Mouse (Mus musculus) cerebellum, adult 2 months (tissue): ENCODE measurements at regions not wholly inside any gene's neighbourhood (a gene's known extent, or its start where the extent isn't known, plus 50 kb on each side); places are given as distances from the start of the nearest gene placed in this dataset.

Source experiments
- CTCF ChIP-seq: fragments of 200-500 bp; IDR thresholded peaks from 2 replicates; pipeline ENCODE4 v1.5.1; 2011; ENCODE audit warnings: low read depth, mild to moderate bottlenecking, control low read depth, low read length, moderate library complexity, borderline replicate concordance; ENCODE audit not compliant: insufficient read depth
- POLR2A ChIP-seq: fragments of 200-500 bp; IDR thresholded peaks from 2 replicates; pipeline ENCODE4 v1.6.1; 2011; ENCODE audit warnings: low read length, control low read depth, borderline replicate concordance; ENCODE audit not compliant: insufficient read depth

DNA sequence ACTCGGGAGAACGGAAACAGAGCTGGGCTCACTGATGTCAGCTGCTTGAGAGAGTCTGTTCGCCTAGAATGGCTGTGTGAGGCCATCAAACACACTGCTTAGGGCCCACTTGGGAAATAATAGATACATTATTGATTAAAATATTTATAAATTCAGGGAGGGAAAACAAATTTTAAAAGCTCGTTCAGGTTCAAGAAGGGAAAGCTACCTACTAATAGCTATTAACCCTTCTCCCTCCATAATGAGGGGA lies 393.0 kb upstream of the Tenm3 start:
- TF ChIP-seq CTCF (no peak), POLR2A (no peak)
